Mouse (Mus musculus) ovary, postnatal 10 days (tissue): ENCODE measurements at regions not wholly inside any gene's neighbourhood (a gene's known extent, or its start where the extent isn't known, plus 50 kb on each side); places are given as distances from the start of the nearest gene placed in this dataset.

Experiments used
- DNase-seq: peaks from one replicate; pipeline ENCODE4 v3.0.0; 2022; ENCODE audit warnings: low spot score

GRCm38 (mm10) chr8:128155604-128156003 is 202.8 kb upstream of the Nrp1 start:
- DNase-seq = no peak

- no peak for DNase-seq
These were observed 202.2 kb upstream of the Nrp1 start for GRCm38 (mm10) chr8:128156221-128156620.

- DNase-seq = no peak
These were observed 195.5 kb upstream of the Nrp1 start for GRCm38 (mm10) chr8:128162857-128163256.

- no peak for DNase-seq
These were observed 193.4 kb upstream of the Nrp1 start for GRCm38 (mm10) chr8:128164976-128165375.

GRCm38 (mm10) chr8:128165591-128165990 is 192.8 kb upstream of the Nrp1 start:
- no peak for DNase-seq

- DNase-seq = no peak
These were observed 192.3 kb upstream of the Nrp1 start for GRCm38 (mm10) chr8:128166097-128166496.

GRCm38 (mm10) chr8:128168819-128169218 is 189.6 kb upstream of the Nrp1 start:
- DNase-seq = no peak

GRCm38 (mm10) chr8:128171116-128171515 is 187.3 kb upstream of the Nrp1 start:
- no peak for DNase-seq

- DNase-seq = no peak
These were observed 178.2 kb upstream of the Nrp1 start for GRCm38 (mm10) chr8:128180214-128180613.

GRCm38 (mm10) chr8:128183081-128183480 is 175.3 kb upstream of the Nrp1 start:
- no peak for DNase-seq

- no peak for DNase-seq
These were observed 170.1 kb upstream of the Nrp1 start for GRCm38 (mm10) chr8:128188321-128188720.

GRCm38 (mm10) chr8:128193293-128193887 is 165.0 kb upstream of the Nrp1 start:
- no peak for DNase-seq

GRCm38 (mm10) chr8:128200815-128201214 is 157.6 kb upstream of the Nrp1 start:
- no peak for DNase-seq

- DNase-seq = no peak
These were observed 156.8 kb upstream of the Nrp1 start for GRCm38 (mm10) chr8:128201635-128202034.

GRCm38 (mm10) chr8:128202158-128202886 is 156.1 kb upstream of the Nrp1 start:
- no peak for DNase-seq

- DNase-seq = no peak
These were observed 153.6 kb upstream of the Nrp1 start for GRCm38 (mm10) chr8:128204803-128205202.

- no peak for DNase-seq
These were observed 151.3 kb upstream of the Nrp1 start for GRCm38 (mm10) chr8:128207138-128207537.

GRCm38 (mm10) chr8:128210761-128211160 is 147.6 kb upstream of the Nrp1 start:
- DNase-seq = no peak

GRCm38 (mm10) chr8:128212223-128212622 is 146.2 kb upstream of the Nrp1 start:
- DNase-seq = no peak

GRCm38 (mm10) chr8:128214256-128214655 is 144.1 kb upstream of the Nrp1 start:
- DNase-seq = no peak

- DNase-seq = no peak
These were observed 139.5 kb upstream of the Nrp1 start for GRCm38 (mm10) chr8:128218886-128219285.

- peak; percentile 15 for DNase-seq
These were observed 138.9 kb upstream of the Nrp1 start for GRCm38 (mm10) chr8:128219539-128219938.

GRCm38 (mm10) chr8:128223092-128223491 is 135.3 kb upstream of the Nrp1 start:
- no peak for DNase-seq

GRCm38 (mm10) chr8:128223522-128223921 is 134.9 kb upstream of the Nrp1 start:
- DNase-seq = no peak
